Mouse (Mus musculus) liver, postnatal 0 days (tissue): ENCODE measurements around the gene Ercc6l. TPM values are rescaled to one million over a fixed set of nuclear protein-coding genes. Genes with fewer than 3 reads are reported as not detected.
A peak's percentile ranks its signal among the peaks of the same experiment; 100 is the strongest.

ENCODE experiments used
- ATAC-seq: fragments of 200-750 bp; cut with Nextera tagmentation; 2 replicates; pipeline ENCODE4 v1.8.0; 2017; ENCODE audit warnings: mild to moderate bottlenecking, moderate library complexity
- DNase-seq: peaks from one replicate; pipeline ENCODE4 v3.0.0-alpha.2; 2016
- H3K27ac ChIP-seq: fragments of 300-500 bp; sonication (generic); 2 replicates; pipeline ENCODE4 v1.5.1; 2014; ENCODE audit warnings: antibody characterized with exemption, moderate library complexity, mild to moderate bottlenecking, low read depth
- H3K27me3 ChIP-seq: fragments of 300-500 bp; sonication (generic); 2 replicates; pipeline ENCODE4 v1.6.1; 2014; ENCODE audit warnings: low read length, control low read depth, mixed read lengths; ENCODE audit not compliant: insufficient read depth
- H3K36me3 ChIP-seq: fragments of 300-500 bp; sonication (generic); replicated peaks from 2 replicates; pipeline ENCODE4 v1.6.1; 2014; ENCODE audit warnings: mild to moderate bottlenecking, control low read depth, low read length, moderate library complexity, mixed read lengths; ENCODE audit not compliant: insufficient read depth
- H3K4me1 ChIP-seq: fragments of 300-500 bp; sonication (generic); 2 replicates; pipeline ENCODE4 v1.6.1; 2014; ENCODE audit warnings: antibody characterized with exemption, mild to moderate bottlenecking, control low read depth; ENCODE audit not compliant: insufficient read depth
- H3K4me2 ChIP-seq: fragments of 300-500 bp; sonication (generic); 2 replicates; pipeline ENCODE4 v1.6.1; 2014; ENCODE audit warnings: low read depth, mild to moderate bottlenecking, low read length, moderate library complexity, mixed read lengths
- H3K4me3 ChIP-seq: fragments of 300-500 bp; sonication (generic); 2 replicates; pipeline ENCODE4 v1.5.1; 2014; ENCODE audit warnings: low read depth, low read length
- H3K9ac ChIP-seq: fragments of 300-500 bp; sonication (generic); replicated peaks from 2 replicates; pipeline ENCODE4 v1.6.1; 2014; ENCODE audit warnings: mild to moderate bottlenecking, moderate library complexity
- H3K9me3 ChIP-seq: fragments of 300-500 bp; sonication (generic); 2 replicates; pipeline ENCODE4 v1.6.1; 2016; ENCODE audit warnings: mild to moderate bottlenecking, control low read depth, low read length, mixed read lengths
- CTCF ChIP-seq: sonication (generic); IDR thresholded peaks from 2 replicates; pipeline ENCODE4 v1.5.1; 2016; ENCODE audit warnings: antibody characterized with exemption, low read depth
- EP300 ChIP-seq: IDR thresholded peaks from 2 replicates; pipeline ENCODE4 v1.6.1; 2016; ENCODE audit warnings: antibody characterized with exemption, low read depth, mild to moderate bottlenecking
- WGBS: fragments of 180-500 bp; shearing (Covaris S2); extraction: QIAGEN DNeasy Blood & Tissue Kit; methylation state at CpG from one replicate; pipeline ENCODE4 v1.1.7; 2014; ENCODE audit not compliant: insufficient replicate concordance; 5-methylcytosine and 5-hydroxymethylcytosine counted together
- polyA plus RNA-seq: library from polyadenylated mRNA; unstranded; fragments of >200 nt; fragmentation: Nextera tagmentation; extraction: Ambion mirVana; gene quantifications from 2 replicates; pipeline ENCODE4 v1.2.1, GENCODE M21; 2015

Ercc6l gene
- polyA plus RNA-seq, 1 experiment from 2014 or later: 3.2 TPM

DNA sequence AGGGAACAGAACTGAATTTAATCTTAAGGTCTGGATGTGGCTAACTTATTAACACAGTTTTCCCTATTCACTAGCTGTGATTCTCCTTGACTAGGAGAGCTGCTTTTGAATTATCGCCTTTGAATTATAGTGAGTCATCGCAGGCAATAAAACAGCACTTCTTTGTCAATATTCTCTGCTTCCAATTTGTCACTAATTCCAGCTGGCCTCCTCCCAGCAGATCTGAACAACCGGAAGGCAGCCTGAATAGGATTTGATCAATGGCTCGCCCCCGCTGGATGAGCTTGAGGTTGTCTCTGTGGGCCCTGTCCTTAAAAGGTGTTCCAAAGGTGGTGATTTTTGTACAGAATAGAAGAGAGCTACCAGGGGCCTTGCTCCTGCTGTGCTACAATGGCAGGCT is 9.6 kb upstream of the Ercc6l start:
- Histone ChIP-seq H3K27me3 (0 out of 2 replicates have a peak, but pooled peaks cover 6% of the 10 kb centered on the region), H3K36me3 (no peaks in the 10 kb centered on the region), H3K9me3 (no peaks in the 10 kb centered on the region), H3K4me3 (no peak overlapping the region), H3K9ac (no peak overlapping the region), H3K4me1 (no peaks in the 10 kb centered on the region), H3K4me2 (no peak overlapping the region), H3K27ac (no peak overlapping the region)
- TF ChIP-seq EP300: no peak
- no peak for TF ChIP-seq CTCF
- DNase-seq: no peak
- 74% methylated on average over 5 of the region's 5 CpGs for WGBS
- no peak for ATAC-seq

DNA sequence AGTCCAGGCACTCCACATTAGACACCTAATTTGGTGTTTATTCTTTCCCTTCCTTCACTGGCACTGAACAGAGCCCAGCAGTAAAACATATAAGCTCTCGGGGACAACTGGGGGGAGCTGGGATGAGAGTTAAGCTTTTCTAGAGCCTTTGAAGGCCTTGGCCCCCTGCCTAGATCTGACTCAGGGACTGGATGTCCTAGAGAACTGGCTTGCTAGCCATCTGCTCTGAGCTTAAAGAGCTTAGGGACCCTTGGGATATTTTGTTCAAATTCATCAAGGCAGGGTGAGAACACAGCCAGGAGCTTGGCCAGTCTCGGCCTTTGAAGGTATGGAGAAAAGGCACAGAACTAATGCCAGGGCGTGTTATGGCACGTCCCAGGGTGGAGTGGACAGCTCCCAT is 6.6 kb upstream of the Ercc6l start:
- H3K4me2 ChIP-seq: no peak overlapping the region
- no peaks in the 10 kb centered on the region for H3K36me3 ChIP-seq
- no peak overlapping the region for H3K4me3 ChIP-seq
- WGBS: 66% methylated on average over 4 of the region's 4 CpGs
- no peaks in the 10 kb centered on the region for H3K4me1 ChIP-seq
- H3K27me3 ChIP-seq: 0 out of 2 replicates have a peak, but pooled peaks cover 6% of the 10 kb centered on the region
- H3K27ac ChIP-seq: no peak overlapping the region
- TF ChIP-seq EP300 (no peak), CTCF (no peak)
- no peaks in the 10 kb centered on the region for H3K9me3 ChIP-seq
- DNase-seq (no peak), ATAC-seq (no peak)
- no peak overlapping the region for H3K9ac ChIP-seq

DNA sequence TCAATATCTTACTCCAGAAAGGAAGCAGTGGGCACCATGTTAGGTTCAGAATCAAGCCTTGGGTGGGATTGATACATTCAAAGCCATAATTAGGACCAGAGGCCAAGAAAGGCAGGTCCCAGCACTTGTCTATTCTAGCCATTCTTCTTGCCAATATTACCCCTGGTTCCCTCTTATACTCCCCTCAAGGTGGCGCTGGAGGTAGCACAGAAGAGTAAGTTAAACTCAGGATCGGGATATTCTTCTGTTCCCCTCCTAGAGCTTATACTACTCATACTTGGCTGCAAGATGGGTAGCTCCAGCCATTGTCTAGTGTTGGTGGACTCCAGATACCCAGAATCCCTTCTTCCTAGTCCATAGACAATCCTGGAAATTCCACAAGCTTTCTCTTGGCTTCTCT is 6.2 kb upstream of the Ercc6l start:
- WGBS: 24% methylated on average over 2 of the region's 2 CpGs
- ATAC-seq (no peak), DNase-seq (no peak)
- no peak overlapping the region for H3K4me2 ChIP-seq
- no peaks in the 10 kb centered on the region for H3K9me3 ChIP-seq
- no peak overlapping the region for H3K9ac ChIP-seq
- 0 out of 2 replicates have a peak, but pooled peaks cover 6% of the 10 kb centered on the region for H3K27me3 ChIP-seq
- TF ChIP-seq EP300: no peak
- TF ChIP-seq CTCF: peak; percentile 44
- no peak overlapping the region for H3K27ac ChIP-seq
- H3K4me1 ChIP-seq: no peaks in the 10 kb centered on the region
- H3K36me3 ChIP-seq: no peaks in the 10 kb centered on the region
- no peak overlapping the region for H3K4me3 ChIP-seq

DNA sequence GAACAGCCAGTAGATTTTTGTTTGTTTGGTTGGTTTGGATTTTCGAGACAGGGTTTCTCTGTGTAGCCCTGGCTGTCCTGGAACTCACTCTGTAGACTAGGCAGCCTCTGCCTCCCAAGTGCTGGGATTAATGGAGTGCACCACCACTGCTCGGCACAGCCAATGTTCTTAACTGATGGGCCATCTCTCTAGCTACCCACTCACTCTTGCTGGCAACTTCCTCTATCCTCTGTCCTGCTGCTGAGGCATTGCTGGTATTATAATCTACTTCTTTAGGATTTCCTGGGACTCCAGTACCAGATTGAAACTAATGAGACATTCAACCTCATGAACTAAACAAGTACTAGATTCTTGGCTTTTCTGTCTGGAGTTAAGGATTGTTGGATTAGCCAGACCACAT is 3.6 kb upstream of the Ercc6l start:
- 32% methylated on average over 2 of the region's 2 CpGs for WGBS
- no peaks in the 10 kb centered on the region for H3K36me3 ChIP-seq
- H3K4me2 ChIP-seq: no peak overlapping the region
- no peaks in the 10 kb centered on the region; the same call in 1 of the 2 replicates for H3K4me1 ChIP-seq
- no peak for TF ChIP-seq EP300
- no peak for TF ChIP-seq CTCF
- no peak overlapping the region for H3K4me3 ChIP-seq
- H3K27me3 ChIP-seq: 0 out of 2 replicates have a peak, but pooled peaks cover 6% of the 10 kb centered on the region
- no peak for ATAC-seq
- no peak overlapping the region for H3K27ac ChIP-seq
- no peak for DNase-seq
- no peaks in the 10 kb centered on the region for H3K9me3 ChIP-seq
- no peak overlapping the region for H3K9ac ChIP-seq

DNA sequence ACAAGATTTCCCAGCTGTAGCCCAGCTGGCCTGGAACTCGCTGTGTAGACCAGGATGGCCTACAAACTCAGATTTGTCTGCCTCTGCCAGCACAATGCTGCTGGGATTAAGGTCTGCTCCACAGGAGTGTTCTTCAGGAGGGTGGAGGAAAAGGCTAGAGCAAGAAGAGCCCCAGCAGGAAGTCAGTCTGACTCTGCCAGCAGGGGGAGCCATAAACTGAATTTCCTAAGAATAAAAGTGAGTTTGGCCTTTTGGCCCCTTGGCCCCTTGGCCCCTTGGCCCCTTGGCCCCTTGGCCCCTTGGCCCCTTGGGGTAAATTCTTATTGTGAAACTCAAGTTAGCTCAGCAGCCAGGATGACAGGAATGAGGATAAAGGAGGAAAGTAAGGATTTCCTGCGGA is 2.9 kb upstream of the Ercc6l start:
- ATAC-seq: no peak
- Histone ChIP-seq H3K9me3 (no peaks in the 10 kb centered on the region), H3K4me2 (no peak overlapping the region), H3K4me3 (no peak overlapping the region), H3K27ac (no peak overlapping the region), H3K27me3 (0 out of 2 replicates have a peak, but pooled peaks cover 6% of the 10 kb centered on the region), H3K36me3 (no peaks in the 10 kb centered on the region), H3K4me1 (no peaks in the 10 kb centered on the region; the same call in 1 of the 2 replicates), H3K9ac (no peak overlapping the region)
- 52% methylated on average over 2 of the region's 2 CpGs for WGBS
- peak; percentile 34 for DNase-seq
- TF ChIP-seq EP300: no peak
- TF ChIP-seq CTCF: peak; percentile 54

DNA sequence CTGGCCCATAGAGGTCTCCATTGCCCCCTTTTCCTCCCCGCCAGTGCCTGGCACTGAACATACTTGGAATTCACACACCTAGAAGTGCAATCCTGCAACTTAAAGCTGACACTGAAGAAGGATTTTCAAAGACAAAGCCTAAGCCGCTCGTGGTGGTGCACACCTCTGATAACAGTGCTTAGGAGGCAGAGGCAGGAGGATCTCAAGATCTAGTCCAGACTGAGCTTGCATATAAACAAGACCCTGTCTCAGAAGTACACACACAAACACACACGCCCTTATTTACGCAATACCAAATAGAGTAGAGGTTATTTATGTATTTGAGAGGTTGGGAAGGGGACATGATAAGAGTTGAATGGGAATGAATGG is 516 bp upstream of the Ercc6l start:
- H3K4me1 ChIP-seq: no peaks in the 10 kb centered on the region; the same call in 1 of the 2 replicates
- H3K27ac ChIP-seq: peak overlapping the region; percentile 88
- H3K36me3 ChIP-seq: no peaks in the 10 kb centered on the region
- ATAC-seq (peak; percentile 5), DNase-seq (no peak)
- 46% methylated on average over 5 of the region's 5 CpGs for WGBS
- H3K9me3 ChIP-seq: no peaks in the 10 kb centered on the region
- TF ChIP-seq EP300: no peak
- no peak for TF ChIP-seq CTCF
- peak overlapping the region; percentile 54 for H3K9ac ChIP-seq
- H3K4me2 ChIP-seq: peak overlapping the region; percentile 59
- no peaks in the 10 kb centered on the region for H3K27me3 ChIP-seq
- H3K4me3 ChIP-seq: peak overlapping the region; percentile 56

DNA sequence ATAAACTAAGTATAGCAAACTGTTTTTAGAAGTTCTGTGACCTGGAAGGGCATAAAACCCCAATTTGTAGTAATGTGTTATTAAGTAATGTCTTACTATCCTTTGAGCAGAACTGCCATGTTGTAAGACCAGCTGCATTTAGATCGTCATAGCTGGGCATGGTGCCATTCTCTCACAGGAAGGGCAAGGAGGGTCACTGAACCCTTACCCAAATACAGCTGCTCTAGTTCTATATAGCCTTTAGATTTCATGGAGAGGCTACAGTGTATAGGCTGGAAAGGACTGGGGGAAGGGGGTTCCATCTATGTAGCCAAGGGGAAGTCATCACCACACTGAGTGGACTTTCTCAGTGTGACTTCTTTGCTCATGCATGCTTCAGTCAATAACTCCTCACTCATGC is 15.7 kb downstream of the Ercc6l start:
- Histone ChIP-seq H3K4me3 (no peak overlapping the region), H3K9me3 (no peaks in the 10 kb centered on the region), H3K27me3 (no peaks in the 10 kb centered on the region), H3K36me3 (peaks cover 6% of the 10 kb centered on the region; the same call in 1 of the 2 replicates), H3K9ac (no peak overlapping the region), H3K4me1 (no peaks in the 10 kb centered on the region), H3K4me2 (no peak overlapping the region), H3K27ac (no peak overlapping the region)
- DNase-seq (peak; percentile 42), ATAC-seq (peak; percentile 65; the same call in 1 of the 2 replicates)
- no peak for TF ChIP-seq CTCF
- no peak for TF ChIP-seq EP300
- WGBS: 68% methylated on average over 1 of the region's 1 CpGs
